Mouse (Mus musculus) fibroblast of lung, adult 2 months (primary cell): Measurements from ENCODE around the gene Trpv2.
A peak's percentile ranks its signal among the peaks of the same experiment; 100 is the strongest.

Experiments used
- DNase-seq: peaks from one replicate; pipeline ENCODE4 v3.0.0-alpha.2; 2011; ENCODE audit warnings: low read depth

The Trpv2 gene

GRCm38 (mm10) chr11:62604123-62604706 is 29.9 kb downstream of the Trpv2 start:
- no peak for DNase-seq

DNA sequence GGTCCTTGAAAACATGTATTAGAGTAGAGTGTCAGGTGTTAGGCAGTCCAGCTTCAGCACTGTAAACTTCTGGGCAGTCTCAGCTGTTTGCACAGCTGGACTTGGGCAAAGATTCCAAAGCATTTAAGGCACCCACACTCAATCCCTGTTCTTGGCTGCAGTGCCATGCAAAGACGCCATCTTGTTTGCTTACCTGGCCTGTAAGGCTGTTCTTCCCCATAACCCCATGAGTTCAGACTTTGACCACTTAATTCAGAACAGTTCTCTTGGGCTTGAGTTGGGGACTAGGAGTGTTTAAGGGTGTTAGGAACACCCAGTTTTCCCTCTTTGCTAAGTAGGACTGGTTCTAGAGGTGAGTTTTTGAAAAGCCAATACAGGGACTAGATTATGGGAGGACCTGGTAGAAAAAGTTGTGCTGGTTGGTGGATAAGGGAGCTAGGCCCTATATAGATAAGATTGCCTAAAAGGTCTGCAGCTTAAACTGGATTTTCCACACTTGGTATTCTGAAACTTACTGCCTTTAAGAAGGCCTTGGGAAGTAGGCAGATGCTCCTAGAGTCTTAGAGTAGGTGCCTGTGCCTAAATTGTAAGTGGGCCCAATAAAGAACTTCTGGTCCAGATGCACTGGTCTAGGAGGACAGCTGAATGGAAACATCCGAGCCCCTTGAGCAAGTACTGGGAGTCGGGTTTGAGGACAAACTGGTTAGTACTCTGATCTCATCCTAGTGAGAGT is 30.8 kb downstream of the Trpv2 start:
- DNase-seq: no peak

GRCm38 (mm10) chr11:62605619-62606298 is 31.5 kb downstream of the Trpv2 start:
- DNase-seq: no peak

DNA sequence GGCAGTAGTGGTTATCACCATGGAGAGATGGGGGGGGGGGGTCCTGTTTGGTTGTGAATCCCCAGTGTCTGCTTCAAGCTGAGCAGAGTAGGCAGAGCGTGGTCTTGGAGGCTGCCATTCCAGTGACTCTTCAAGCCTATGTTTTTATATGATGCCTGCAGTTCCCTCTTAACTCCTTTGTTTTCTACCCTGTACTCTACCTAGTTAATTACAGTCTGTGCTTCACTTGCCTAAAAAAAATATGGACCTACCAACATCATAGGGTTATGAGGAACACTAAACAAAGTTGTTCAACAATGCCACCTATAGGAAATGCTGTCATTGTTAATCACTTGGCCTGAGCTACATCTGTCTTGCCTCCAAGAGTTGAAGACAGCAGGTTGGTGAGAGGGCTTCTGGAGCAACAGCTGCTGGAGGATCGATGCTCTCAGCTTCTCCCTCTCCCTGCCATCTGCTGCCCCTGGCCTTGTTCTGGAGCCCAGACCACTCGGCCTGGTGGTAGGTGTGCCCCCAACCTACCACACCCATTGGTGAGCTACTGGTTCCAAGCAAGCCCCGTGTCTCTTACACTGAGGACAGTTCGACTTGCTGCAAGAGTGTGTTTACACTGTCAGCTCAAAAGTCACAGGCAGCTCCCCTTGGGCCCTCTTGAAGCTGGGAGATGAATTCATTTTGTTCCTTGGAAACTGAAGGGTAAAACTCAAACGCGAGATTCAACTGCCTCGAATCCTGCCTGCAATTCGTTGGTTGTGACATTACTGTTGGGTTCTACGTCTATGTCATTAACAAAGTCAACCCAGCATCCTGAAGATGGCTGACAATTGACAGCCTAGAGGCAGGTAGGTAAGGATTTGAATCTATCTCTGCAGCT is 32.2 kb downstream of the Trpv2 start:
- no peak for DNase-seq

DNA sequence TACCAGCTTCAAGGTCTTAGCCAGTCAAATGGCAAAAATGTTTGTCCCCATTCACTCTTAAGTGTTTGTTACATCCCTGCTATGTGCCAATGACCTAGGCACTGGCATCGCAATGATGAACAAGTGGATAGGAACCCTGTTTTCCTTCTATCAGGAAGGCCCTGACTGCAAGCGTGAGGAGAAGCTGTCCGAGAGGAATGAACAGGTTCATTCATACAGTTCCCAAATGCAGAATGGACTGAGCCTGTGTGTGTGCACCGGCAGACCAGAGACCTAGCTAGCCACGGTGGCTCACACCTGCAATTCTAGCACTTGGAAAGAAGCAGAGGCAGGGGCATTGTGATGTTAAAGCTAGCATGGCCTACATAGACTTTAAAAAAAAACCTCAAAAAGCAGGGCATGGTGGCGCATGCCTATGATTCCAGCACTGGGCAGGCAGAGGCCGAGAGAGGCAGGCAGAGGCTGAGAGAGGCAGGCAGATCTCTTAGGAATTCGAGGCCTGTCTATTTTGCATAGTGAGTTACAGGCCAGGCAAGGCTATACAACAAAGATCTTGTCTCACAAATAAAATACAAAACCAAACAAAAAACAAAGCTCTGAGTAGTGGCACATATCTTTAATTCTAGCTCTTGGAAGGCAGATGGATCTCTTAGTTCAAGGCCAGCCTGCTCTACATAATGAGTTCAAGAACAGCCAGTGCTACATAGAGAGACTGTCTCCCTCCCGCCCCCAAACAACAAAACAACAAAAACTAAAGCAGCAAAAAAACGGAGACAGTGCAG is 33.1 kb downstream of the Trpv2 start:
- DNase-seq: no peak

DNA sequence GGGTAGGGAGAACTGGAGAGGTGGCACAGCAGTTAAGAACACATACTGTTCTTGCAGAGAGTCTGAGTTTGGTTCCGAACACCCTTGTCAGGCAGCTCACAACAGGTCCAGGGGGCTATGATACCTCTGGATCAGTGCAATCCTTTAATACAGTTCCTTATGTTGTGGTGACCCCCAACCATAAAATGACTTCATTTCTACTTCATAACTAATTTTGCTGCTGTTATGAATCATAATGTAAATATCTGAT is 33.6 kb downstream of the Trpv2 start:
- no peak for DNase-seq

GRCm38 (mm10) chr11:62608826-62609675 is 34.8 kb downstream of the Trpv2 start:
- no peak for DNase-seq

DNA sequence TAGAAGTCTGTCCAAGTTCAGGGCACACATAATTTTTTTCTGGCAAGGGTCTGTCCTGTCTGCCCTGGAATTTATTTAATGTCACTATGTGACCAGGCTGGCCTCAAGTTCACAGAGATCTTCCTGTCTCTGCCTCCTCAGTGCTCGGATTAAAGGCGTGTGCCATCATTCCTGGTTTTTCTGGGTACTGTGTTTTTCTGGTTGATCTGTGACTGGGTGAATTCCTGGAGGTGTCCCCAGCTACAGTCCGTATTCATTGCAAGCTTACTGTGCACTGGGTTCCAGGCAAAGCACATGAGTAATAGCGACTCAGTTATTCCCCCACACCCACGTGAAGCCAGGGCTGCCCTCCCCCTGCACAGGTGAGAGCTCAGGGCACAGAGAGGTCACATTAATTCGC is 36.0 kb downstream of the Trpv2 start:
- DNase-seq: no peak

- no peak for DNase-seq
Measured at GRCm38 (mm10) chr11:62612604-62613003, 38.3 kb downstream of the Trpv2 start.

- DNase-seq: peak; percentile 80
Measured at GRCm38 (mm10) chr11:62613657-62614365, 39.5 kb downstream of the Trpv2 start.

DNA sequence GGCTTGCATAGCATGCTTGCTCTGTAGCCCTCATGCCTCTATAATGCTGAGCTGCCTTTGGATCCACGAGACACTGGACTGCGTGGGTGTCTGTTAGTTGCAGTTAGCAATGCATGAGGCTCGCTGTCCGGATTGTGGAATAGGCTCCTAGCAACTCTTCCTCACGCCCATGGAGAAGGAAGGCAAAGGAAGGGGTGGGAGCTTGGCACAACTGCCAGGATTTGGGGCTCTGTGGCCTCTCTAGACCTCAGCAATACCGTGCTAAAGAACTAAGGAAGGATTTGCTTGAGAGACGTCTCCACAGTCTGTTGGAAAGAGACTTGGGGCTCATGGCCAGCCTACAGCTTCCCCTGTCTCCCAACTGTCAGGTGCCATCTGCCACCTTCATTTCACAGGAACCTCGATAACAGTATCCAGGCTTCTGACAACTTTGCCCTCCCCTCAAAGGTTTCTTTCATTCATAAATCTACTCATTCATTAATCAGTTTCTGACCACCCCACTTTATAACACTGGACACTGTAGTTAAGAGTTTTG is 40.7 kb downstream of the Trpv2 start:
- no peak for DNase-seq

DNA sequence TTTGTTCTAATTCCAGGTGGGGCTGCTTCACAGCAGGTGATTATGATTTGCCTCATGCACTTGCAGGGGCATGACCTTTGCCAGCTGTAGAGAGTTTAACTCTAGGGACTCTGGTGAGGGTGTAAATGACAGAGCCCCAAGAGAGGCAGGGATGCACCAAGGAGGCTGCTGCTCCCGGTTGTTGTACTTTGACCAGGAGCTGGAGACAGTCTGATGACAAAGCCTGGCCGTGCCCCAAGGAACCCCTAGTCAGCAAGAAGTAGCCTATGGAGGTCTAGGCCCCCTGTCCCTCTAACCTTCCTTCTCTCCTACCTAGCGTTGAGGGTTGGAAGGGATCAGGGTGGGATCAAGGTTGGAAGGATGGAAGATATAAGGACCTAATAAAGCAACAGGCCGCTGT is 41.2 kb downstream of the Trpv2 start:
- DNase-seq: no peak

- DNase-seq: no peak
Measured at GRCm38 (mm10) chr11:62621079-62621478, 46.8 kb downstream of the Trpv2 start.

GRCm38 (mm10) chr11:62621586-62622283 is 47.4 kb downstream of the Trpv2 start:
- DNase-seq: no peak

GRCm38 (mm10) chr11:62622850-62623249 is 48.6 kb downstream of the Trpv2 start:
- DNase-seq: no peak

DNA sequence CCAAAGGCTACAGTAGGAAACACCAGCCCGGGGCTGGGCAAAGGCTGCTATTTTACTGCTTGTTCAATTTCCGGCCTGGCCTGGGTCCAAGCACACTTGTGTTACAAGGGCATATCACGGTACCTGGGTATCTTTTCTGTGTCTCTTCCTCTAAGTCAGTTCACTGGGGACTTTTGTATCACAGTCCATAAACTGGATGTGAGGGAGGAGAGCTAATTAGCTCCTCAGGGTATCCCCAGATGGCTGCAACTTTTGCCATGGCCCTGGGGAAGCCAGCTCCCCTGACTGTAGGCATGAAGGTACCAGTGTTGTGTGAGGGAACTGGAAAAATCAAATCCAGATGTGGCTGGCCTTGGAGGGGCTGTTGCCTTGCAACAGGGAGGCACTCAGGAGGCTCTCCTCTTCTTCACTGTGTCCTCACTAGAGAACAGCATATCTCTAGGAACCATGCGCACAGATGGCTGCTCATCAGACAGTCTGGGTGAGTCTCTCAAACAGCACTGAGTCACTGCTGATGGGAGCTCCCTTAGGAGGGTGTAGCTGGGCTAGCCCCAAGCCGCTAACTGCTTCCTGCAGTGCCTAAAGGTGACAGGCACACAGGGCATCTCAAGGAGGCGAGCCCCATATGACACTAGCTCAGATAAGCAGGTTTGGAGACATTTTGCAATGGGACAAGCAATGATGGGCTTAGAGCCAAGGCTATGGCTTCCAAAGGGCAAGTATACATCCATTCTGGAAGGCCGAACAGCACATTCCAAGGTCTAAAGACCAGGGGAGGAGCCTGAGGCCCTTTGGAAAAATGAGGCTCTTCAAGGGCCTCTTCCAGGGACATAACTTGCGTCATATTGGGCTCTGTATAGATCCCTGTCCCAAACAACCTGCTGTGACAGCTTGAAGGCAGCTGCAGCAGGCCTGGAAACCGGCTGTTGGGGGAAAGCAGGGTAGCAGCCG is 50.3 kb downstream of the Trpv2 start:
- DNase-seq: no peak

GRCm38 (mm10) chr11:62629352-62630224 is 55.3 kb downstream of the Trpv2 start:
- no peak for DNase-seq
